Comparison of ENCODE assay signal across 9 mouse cellular contexts in the genomic region with DNA sequence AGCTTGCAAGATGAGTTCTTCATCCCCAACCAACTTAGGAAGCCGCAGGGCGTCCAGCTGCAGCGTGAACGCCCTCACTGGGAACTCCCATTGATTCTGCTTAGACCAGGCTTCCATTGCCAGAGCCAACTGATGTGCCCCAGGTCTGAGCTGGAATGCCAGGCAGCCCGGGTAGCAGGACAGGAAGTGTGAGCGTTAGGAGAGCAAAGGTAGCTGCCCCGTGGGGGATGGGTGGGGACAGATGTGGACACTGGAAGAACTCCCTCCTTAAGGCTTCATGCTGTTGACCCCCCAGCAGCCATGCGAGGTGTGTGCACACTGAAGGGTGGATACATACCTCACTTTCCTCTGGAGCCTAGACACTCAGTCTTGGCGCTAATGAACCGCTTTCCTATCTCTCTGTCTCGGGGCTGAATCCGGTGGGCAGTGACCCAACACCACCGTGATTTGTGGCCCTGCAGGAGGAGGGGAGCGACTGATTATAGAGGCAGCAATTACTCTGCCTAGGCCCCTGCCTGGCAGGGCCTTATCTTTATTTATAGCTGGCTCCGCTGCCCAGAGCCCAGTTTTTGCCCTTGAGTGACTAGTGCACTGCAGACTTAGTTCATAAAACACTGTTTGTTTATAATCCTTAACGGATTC.
DNase-seq lines count a peak whose midpoint lies in the region; ATAC-seq and TF ChIP-seq lines count a peak whose summit lies in the region.
"Had no signal": no experiment of that assay in that cellular context is flagged by ENCODE, and none has a peak within 500 bp of the region (broad histone marks: within the 10 kb centered on the region; RNA-seq: fewer than 3 reads in every experiment).

No protein-coding gene starts in this region.

- H3K27ac ChIP-seq in layer of hippocampus, adult 2 months = peak overlapping the region; percentile 64
- H3K27ac ChIP-seq in limb, embryonic 12.5 days = 0 out of 2 replicates have a peak overlapping the region, but pooled peaks have one; percentile 1
- H3K27ac ChIP-seq in liver, postnatal 0 days (ENCODE audit: low read depth) = no peak overlapping the region

- no peaks in the 10 kb centered on the region for H3K27me3 ChIP-seq in limb, embryonic 12.5 days
- H3K27me3 ChIP-seq in liver, postnatal 0 days (ENCODE audit: insufficient read depth, low read length) = no peaks in the 10 kb centered on the region

- ATAC-seq in limb, embryonic 12.5 days (ENCODE audit: insufficient number of reproducible peaks, insufficient read depth, low FRiP score, low TSS enrichment, low read depth) = no peak
- ATAC-seq in liver, postnatal 0 days = no peak

- no peak for TF ChIP-seq CTCF in layer of hippocampus, adult 2 months (conservative IDR thresholded peaks at IDR 0.05)
- no peak for TF ChIP-seq CTCF in liver, postnatal 0 days (IDR thresholded peaks at IDR 0.05; ENCODE audit: low read depth)

- peaks cover 72% of the 10 kb centered on the region for H3K4me1 ChIP-seq in limb, embryonic 12.5 days (replicated peaks)
- H3K4me1 ChIP-seq in liver, postnatal 0 days (ENCODE audit: insufficient read depth) = peaks cover 4% of the 10 kb centered on the region; the same call in 1 of the 2 replicates

- no peak overlapping the region for H3K4me3 ChIP-seq in layer of hippocampus, adult 2 months
- H3K4me3 ChIP-seq in limb, embryonic 12.5 days (replicated peaks) = no peak overlapping the region
- H3K4me3 ChIP-seq in liver, postnatal 0 days (ENCODE audit: low read depth, low read length) = no peak overlapping the region

- H3K4me2 ChIP-seq in limb, embryonic 12.5 days = no peak overlapping the region
- no peak overlapping the region for H3K4me2 ChIP-seq in liver, postnatal 0 days (ENCODE audit: low read depth, low read length)

- TF ChIP-seq EP300 in liver, postnatal 0 days (IDR thresholded peaks at IDR 0.05; ENCODE audit: low read depth) = no peak

- H3K9me3 ChIP-seq in limb, embryonic 12.5 days = no peaks in the 10 kb centered on the region
- H3K9me3 ChIP-seq in liver, postnatal 0 days (ENCODE audit: low read length) = no peaks in the 10 kb centered on the region

- no peaks in the 10 kb centered on the region for H3K36me3 ChIP-seq in limb, embryonic 12.5 days
- no peaks in the 10 kb centered on the region for H3K36me3 ChIP-seq in liver, postnatal 0 days (replicated peaks; ENCODE audit: insufficient read depth, low read length)

- no peak for DNase-seq in layer of hippocampus, adult 2 months (ENCODE audit: low spot score in 2 of 2)
- no peak for DNase-seq in layer of hippocampus, adult 9-11 months
- peak; percentile 19 to 37 for DNase-seq in adrenal gland, postnatal 4 days (ENCODE audit: low spot score in 2 of 2)
- DNase-seq in heart, postnatal 4 days = peak; percentile 54
- no peak for DNase-seq in B cell, adult 2 months
- DNase-seq in thymus, postnatal 25 days = no peak
- no peak for DNase-seq in liver, postnatal 0 days
- DNase-seq: right cerebral cortex, adult 18-20 months had no signal

- WGBS in limb, embryonic 12.5 days = 29% methylated on average over 16 of the region's 16 CpGs
- WGBS in liver, postnatal 0 days (ENCODE audit: insufficient replicate concordance) = 63% methylated on average over 16 of the region's 16 CpGs

- H3K9ac ChIP-seq in limb, embryonic 12.5 days (replicated peaks) = no peak overlapping the region
- H3K9ac ChIP-seq in liver, postnatal 0 days (replicated peaks) = no peak overlapping the region

Comparison
In these comparisons a context has a peak if more than half of its experiments do, and no peak if none do; other contexts are left out.
1. DNase-seq: peak in adrenal gland, postnatal 4 days (2 of 2) and heart, postnatal 4 days (single experiment); none in layer of hippocampus, adult 2 months (0 of 2), layer of hippocampus, adult 9-11 months (single experiment), B cell, adult 2 months (0 of 2), thymus, postnatal 25 days (single experiment) and liver, postnatal 0 days (single experiment).